Mouse (Mus musculus): ENCODE results near the gene Sugp2.

Sugp2 gene

DNA sequence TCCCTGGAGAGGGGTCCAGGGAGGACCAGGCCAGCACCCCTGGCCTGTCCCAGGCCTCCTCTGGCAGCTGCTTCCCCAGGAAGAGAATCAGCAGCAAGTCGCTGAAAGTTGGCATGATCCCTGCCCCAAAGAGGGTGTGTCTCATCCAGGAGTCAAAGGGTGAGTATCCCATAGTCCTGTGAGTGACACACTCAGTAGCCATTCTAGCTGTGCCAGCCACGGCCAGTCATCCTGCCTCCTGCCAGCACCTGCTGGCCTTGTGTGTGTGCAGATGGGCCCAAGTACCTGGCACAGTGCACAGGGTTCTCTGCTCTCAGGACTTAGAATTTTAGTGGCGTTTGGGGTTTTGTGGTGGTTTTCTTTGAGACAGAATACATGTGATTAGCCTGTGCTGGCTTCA, 23.4 kb downstream of the Sugp2 start:
- H3K27me3 ChIP-seq (ENCODE audit: insufficient read depth, low read length): no peaks in the 10 kb centered on the region
- no peaks in the 10 kb centered on the region for H3K9me3 ChIP-seq (ENCODE audit: low read length)
- no peak for TF ChIP-seq NANOG (IDR thresholded peaks at IDR 0.05; ENCODE audit: borderline replicate concordance, low read length)
- no peak for TF ChIP-seq POU5F1 (IDR thresholded peaks at IDR 0.05; ENCODE audit: borderline replicate concordance, low read length)
- no peak for TF ChIP-seq CTCF (conservative IDR thresholded peaks at IDR 0.05; ENCODE audit: low read length)
- no peak overlapping the region for H3K4me3 ChIP-seq (replicated peaks; ENCODE audit: low read length)
- H3K36me3 ChIP-seq (ENCODE audit: insufficient read depth, low read length): peaks cover 100% of the 10 kb centered on the region
- H3K4me1 ChIP-seq (replicated peaks; ENCODE audit: low read depth, low read length): peaks cover 43% of the 10 kb centered on the region

DNA sequence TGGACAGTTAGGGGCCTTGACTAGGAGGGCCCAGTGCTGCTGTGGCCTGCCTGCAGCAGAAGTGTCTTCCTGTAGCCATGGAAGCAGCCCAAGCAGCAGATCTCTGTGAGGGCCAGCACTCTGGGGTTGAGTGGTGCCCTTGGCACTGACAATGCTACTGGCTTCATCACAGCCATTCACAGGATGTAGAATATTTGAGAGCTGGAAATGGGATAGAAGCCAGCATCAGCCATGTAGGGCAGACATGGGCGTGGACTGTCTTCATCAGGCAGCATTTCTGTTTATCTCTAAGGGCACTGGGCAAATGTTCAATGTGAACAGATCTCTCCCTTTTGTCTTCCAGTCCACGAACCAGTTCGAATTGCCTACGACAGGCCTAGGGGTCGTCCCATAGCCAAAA, 24.6 kb downstream of the Sugp2 start:
- no peak for TF ChIP-seq CTCF (conservative IDR thresholded peaks at IDR 0.05; ENCODE audit: low read length)
- no peak for TF ChIP-seq POU5F1 (IDR thresholded peaks at IDR 0.05; ENCODE audit: borderline replicate concordance, low read length)
- no peak for TF ChIP-seq NANOG (IDR thresholded peaks at IDR 0.05; ENCODE audit: borderline replicate concordance, low read length)
- Histone ChIP-seq H3K4me1 (replicated peaks; ENCODE audit: low read depth, low read length) (peaks cover 40% of the 10 kb centered on the region), H3K36me3 (ENCODE audit: insufficient read depth, low read length) (peaks cover 100% of the 10 kb centered on the region), H3K9me3 (ENCODE audit: low read length) (no peaks in the 10 kb centered on the region), H3K4me3 (replicated peaks; ENCODE audit: low read length) (no peak overlapping the region), H3K27me3 (ENCODE audit: insufficient read depth, low read length) (no peaks in the 10 kb centered on the region)

DNA sequence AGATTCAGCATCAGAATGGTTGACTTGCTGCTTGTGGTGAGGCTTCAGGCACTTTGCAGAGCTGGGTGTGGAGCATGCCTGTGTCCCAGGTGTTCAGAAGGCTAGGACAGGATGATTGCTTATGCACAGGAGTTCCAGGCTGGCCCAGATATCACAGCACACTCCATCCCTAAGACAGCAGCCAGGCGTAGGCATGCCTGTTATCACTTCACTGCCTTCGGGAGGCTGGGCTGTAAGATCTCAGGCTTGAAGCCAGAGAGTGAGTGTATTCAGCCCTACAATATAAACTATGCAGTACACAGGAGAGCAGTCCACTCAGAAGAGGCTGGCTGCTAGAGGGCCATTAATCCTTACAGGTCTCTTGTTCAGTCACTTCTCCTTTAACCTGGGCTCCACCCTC, 25.0 kb downstream of the Sugp2 start:
- Histone ChIP-seq H3K9me3 (ENCODE audit: low read length) (no peaks in the 10 kb centered on the region), H3K36me3 (ENCODE audit: insufficient read depth, low read length) (peaks cover 100% of the 10 kb centered on the region), H3K4me1 (replicated peaks; ENCODE audit: low read depth, low read length) (peaks cover 39% of the 10 kb centered on the region), H3K27me3 (ENCODE audit: insufficient read depth, low read length) (no peaks in the 10 kb centered on the region), H3K4me3 (replicated peaks; ENCODE audit: low read length) (no peak overlapping the region)
- TF ChIP-seq POU5F1 (IDR thresholded peaks at IDR 0.05; ENCODE audit: borderline replicate concordance, low read length) (no peak), NANOG (IDR thresholded peaks at IDR 0.05; ENCODE audit: borderline replicate concordance, low read length) (no peak), CTCF (conservative IDR thresholded peaks at IDR 0.05; ENCODE audit: low read length) (no peak)

DNA sequence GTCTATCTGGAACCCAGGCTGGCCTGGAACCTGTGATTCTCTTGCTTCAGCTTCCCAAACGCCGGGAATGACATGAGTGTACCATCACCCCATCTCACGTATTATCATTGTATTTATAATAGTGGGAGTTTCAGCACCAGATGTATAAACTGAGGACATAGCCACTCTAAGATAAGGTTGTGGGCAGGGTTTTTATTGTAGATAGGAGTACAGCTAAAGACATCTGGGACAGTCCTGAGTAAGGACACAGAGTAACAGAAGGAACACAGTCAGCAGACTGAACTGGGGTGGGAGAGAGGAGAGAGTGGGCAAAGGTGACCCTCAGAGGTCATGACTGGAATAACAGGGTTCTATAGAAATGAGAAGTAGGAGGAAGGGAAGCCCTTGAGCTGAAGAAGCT, 33.6 kb downstream of the Sugp2 start:
- Histone ChIP-seq H3K27me3 (ENCODE audit: insufficient read depth, low read length) (no peaks in the 10 kb centered on the region), H3K36me3 (ENCODE audit: insufficient read depth, low read length) (peaks cover 55% of the 10 kb centered on the region), H3K9me3 (ENCODE audit: low read length) (no peaks in the 10 kb centered on the region), H3K4me1 (replicated peaks; ENCODE audit: low read depth, low read length) (peaks cover 38% of the 10 kb centered on the region), H3K4me3 (replicated peaks; ENCODE audit: low read length) (no peak overlapping the region)
- TF ChIP-seq NANOG (IDR thresholded peaks at IDR 0.05; ENCODE audit: borderline replicate concordance, low read length) (no peak), POU5F1 (IDR thresholded peaks at IDR 0.05; ENCODE audit: borderline replicate concordance, low read length) (no peak), CTCF (conservative IDR thresholded peaks at IDR 0.05; ENCODE audit: low read length) (no peak)

DNA sequence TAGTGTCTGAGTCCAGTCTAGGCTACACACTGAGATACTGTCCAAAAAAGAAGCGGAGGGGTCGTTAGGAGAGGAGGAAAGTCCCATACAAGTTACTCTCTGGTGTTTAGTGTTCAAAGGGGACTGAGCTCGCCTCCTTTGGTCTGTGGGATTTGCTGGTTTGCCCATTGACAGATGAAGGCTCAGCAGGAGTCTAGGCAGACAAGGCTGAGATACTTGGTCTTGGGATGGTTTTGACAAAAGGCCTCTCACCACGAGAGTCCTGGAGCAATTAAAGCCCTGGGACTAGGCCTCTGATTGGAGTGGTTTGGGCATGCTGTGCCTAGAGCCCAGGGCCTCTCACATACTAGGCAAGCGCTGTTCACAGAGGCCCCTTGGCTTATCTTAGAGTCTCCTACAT, 34.3 kb downstream of the Sugp2 start:
- H3K4me3 ChIP-seq (replicated peaks; ENCODE audit: low read length): no peak overlapping the region
- TF ChIP-seq CTCF (conservative IDR thresholded peaks at IDR 0.05; ENCODE audit: low read length) (no peak), POU5F1 (IDR thresholded peaks at IDR 0.05; ENCODE audit: borderline replicate concordance, low read length) (no peak), NANOG (IDR thresholded peaks at IDR 0.05; ENCODE audit: borderline replicate concordance, low read length) (no peak)
- H3K27me3 ChIP-seq (ENCODE audit: insufficient read depth, low read length): no peaks in the 10 kb centered on the region
- peaks cover 44% of the 10 kb centered on the region for H3K4me1 ChIP-seq (replicated peaks; ENCODE audit: low read depth, low read length)
- H3K36me3 ChIP-seq (ENCODE audit: insufficient read depth, low read length): peaks cover 49% of the 10 kb centered on the region
- H3K9me3 ChIP-seq (ENCODE audit: low read length): 0 out of 2 replicates have a peak, but pooled peaks cover 3% of the 10 kb centered on the region

DNA sequence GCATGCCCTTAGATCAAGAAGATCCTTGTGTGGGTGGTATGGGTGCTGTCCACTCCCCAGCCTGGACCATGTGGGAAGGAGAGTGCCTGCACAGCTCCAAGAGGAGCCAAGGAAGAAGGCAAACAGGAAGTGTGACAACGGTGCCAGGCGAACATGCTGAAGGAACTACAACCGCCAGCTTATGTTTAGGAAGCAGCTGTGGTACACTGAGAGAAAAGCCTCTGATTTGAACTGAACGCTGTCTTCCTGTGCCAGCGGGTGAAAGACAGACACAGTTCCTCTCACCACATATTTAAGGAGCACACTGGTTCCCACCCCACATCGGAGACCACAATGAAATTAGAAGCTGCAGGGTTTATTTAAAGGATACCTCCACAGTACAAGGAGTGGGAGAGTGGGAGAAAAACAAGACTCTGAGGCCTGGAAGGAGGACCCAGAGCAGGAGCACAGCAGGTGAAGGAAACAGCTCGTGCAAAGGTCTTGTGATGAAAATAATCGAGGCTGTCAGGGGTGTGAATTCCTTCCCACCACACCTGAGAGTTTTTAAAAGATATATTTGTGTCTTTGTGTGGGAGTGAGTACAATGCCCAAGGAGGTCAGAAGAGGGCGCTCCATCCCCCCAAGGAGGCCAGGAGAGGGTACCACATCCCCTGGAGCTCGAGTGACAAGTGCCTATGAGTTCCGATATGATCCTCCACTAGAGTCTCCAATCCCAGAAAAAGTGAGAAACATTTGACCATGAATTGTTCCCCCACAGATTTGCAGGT, 35.0 kb downstream of the Sugp2 start:
- Histone ChIP-seq H3K4me3 (replicated peaks; ENCODE audit: low read length) (no peak overlapping the region), H3K4me1 (replicated peaks; ENCODE audit: low read depth, low read length) (peaks cover 51% of the 10 kb centered on the region), H3K27me3 (ENCODE audit: insufficient read depth, low read length) (no peaks in the 10 kb centered on the region), H3K9me3 (ENCODE audit: low read length) (0 out of 2 replicates have a peak, but pooled peaks cover 5% of the 10 kb centered on the region), H3K36me3 (ENCODE audit: insufficient read depth, low read length) (peaks cover 42% of the 10 kb centered on the region)
- TF ChIP-seq NANOG (IDR thresholded peaks at IDR 0.05; ENCODE audit: borderline replicate concordance, low read length) (no peak), POU5F1 (IDR thresholded peaks at IDR 0.05; ENCODE audit: borderline replicate concordance, low read length) (no peak), CTCF (conservative IDR thresholded peaks at IDR 0.05; ENCODE audit: low read length) (peak; percentile 91)

DNA sequence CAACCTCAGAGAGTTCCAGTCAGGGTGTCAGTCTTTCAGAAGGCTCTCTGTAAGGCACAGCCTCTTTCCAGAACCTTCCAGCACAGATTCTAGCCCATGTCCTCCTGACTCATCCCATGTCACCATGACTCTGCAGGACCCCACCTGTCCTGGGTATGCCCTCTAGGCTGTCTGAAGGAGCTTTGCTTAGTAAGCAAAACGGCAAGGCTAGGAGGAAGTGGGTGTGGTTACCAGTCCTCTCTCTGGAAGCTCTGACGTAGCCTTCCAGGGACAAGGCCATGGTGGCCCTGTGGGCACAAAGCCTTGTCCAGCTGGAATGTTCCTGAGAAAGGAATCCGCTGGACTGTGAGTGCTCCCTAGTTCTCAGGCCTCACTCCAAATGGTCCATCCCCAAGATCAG, 38.9 kb downstream of the Sugp2 start:
- Histone ChIP-seq H3K9me3 (ENCODE audit: low read length) (0 out of 2 replicates have a peak, but pooled peaks cover 5% of the 10 kb centered on the region), H3K27me3 (ENCODE audit: insufficient read depth, low read length) (no peaks in the 10 kb centered on the region), H3K4me1 (replicated peaks; ENCODE audit: low read depth, low read length) (peaks cover 81% of the 10 kb centered on the region), H3K4me3 (replicated peaks; ENCODE audit: low read length) (peak overlapping the region; percentile 58), H3K36me3 (ENCODE audit: insufficient read depth, low read length) (peaks cover 5% of the 10 kb centered on the region)
- TF ChIP-seq CTCF (conservative IDR thresholded peaks at IDR 0.05; ENCODE audit: low read length) (no peak), NANOG (IDR thresholded peaks at IDR 0.05; ENCODE audit: borderline replicate concordance, low read length) (no peak), POU5F1 (IDR thresholded peaks at IDR 0.05; ENCODE audit: borderline replicate concordance, low read length) (no peak)

DNA sequence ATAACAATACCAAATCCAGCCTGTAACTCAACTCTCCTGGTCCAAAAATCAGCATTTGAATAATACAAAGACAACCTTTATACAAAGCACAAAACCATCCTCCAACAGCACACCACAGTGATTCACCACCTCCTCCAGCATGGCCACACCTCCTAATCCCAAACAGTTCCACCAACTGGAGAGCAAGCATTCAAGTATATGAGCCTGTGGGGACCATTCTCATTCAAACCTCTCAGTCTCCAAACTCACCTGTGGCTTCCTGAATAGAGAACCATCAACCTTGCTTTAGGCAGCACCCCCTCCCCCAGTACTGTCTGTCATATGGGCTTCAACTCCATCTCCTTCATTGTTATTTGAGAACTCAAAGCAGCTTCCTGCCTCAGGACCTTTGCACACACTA, 40.3 kb downstream of the Sugp2 start:
- peaks cover 85% of the 10 kb centered on the region for H3K4me1 ChIP-seq (replicated peaks; ENCODE audit: low read depth, low read length)
- no peaks in the 10 kb centered on the region; the same call in 1 of the 2 replicates for H3K36me3 ChIP-seq (ENCODE audit: insufficient read depth, low read length)
- no peak for TF ChIP-seq POU5F1 (IDR thresholded peaks at IDR 0.05; ENCODE audit: borderline replicate concordance, low read length)
- TF ChIP-seq NANOG (IDR thresholded peaks at IDR 0.05; ENCODE audit: borderline replicate concordance, low read length): peak; percentile 79; the same call in 1 of the 2 replicates
- H3K27me3 ChIP-seq (ENCODE audit: insufficient read depth, low read length): no peaks in the 10 kb centered on the region
- H3K9me3 ChIP-seq (ENCODE audit: low read length): 0 out of 2 replicates have a peak, but pooled peaks cover 5% of the 10 kb centered on the region
- no peak overlapping the region; the same call in 1 of the 2 replicates for H3K4me3 ChIP-seq (replicated peaks; ENCODE audit: low read length)

Data from E14TG2a.4 (cell line).